Mouse (Mus musculus) midbrain, embryonic 14.5 days (tissue): Measurements from ENCODE around the gene Rpl38. TPM values are rescaled to one million over a fixed set of nuclear protein-coding genes. Genes with fewer than 3 reads are reported as not detected.

Experiments
- ATAC-seq: fragments of 200-750 bp; cut with Nextera tagmentation; 2 replicates; pipeline ENCODE4 v1.8.0; 2017; ENCODE audit warnings: moderate number of reproducible peaks, moderate library complexity; ENCODE audit not compliant: low FRiP score, low TSS enrichment
- DNase-seq: peaks from one replicate; pipeline ENCODE4 v3.0.0-alpha.2; 2015
- H3K27ac ChIP-seq: fragments of 300-500 bp; sonication (generic); replicated peaks from 2 replicates; pipeline ENCODE4 v1.5.1; 2014; ENCODE audit warnings: mild to moderate bottlenecking, low read depth, low read length, moderate library complexity
- H3K27me3 ChIP-seq: fragments of 300-500 bp; sonication (generic); 2 replicates; pipeline ENCODE4 v1.6.1; 2014; ENCODE audit warnings: low read length, control low read depth, mixed read lengths; ENCODE audit not compliant: control insufficient read depth, insufficient read depth
- H3K36me3 ChIP-seq: fragments of 300-500 bp; sonication (generic); 2 replicates; pipeline ENCODE4 v1.6.1; 2014; ENCODE audit warnings: low read length, control low read depth; ENCODE audit not compliant: control insufficient read depth, insufficient read depth
- H3K4me1 ChIP-seq: fragments of 300-500 bp; sonication (generic); 2 replicates; pipeline ENCODE4 v1.6.1; 2014; ENCODE audit warnings: mild to moderate bottlenecking, antibody characterized with exemption, low read length, control low read depth; ENCODE audit not compliant: control insufficient read depth, insufficient read depth
- H3K4me2 ChIP-seq: fragments of 300-500 bp; sonication (generic); 2 replicates; pipeline ENCODE4 v1.6.1; 2014; ENCODE audit warnings: mild to moderate bottlenecking, low read length, moderate library complexity
- H3K4me3 ChIP-seq: fragments of 300-500 bp; sonication (generic); replicated peaks from 2 replicates; pipeline ENCODE4 v1.5.1; 2014; ENCODE audit warnings: low read depth, low read length
- H3K9ac ChIP-seq: fragments of 300-500 bp; sonication (generic); replicated peaks from 2 replicates; pipeline ENCODE4 v1.6.1; 2014; ENCODE audit warnings: mild to moderate bottlenecking, low read length, moderate library complexity
- H3K9me3 ChIP-seq: fragments of 300-500 bp; sonication (generic); 2 replicates; pipeline ENCODE4 v1.6.1; 2016; ENCODE audit warnings: low read length, control low read depth, mixed read lengths; ENCODE audit not compliant: control insufficient read depth
- WGBS: fragments of 180-500 bp; shearing (Covaris S2); extraction: QIAGEN DNeasy Blood & Tissue Kit; methylation state at CpG from one replicate; pipeline ENCODE4 v1.1.7; 2014; 5-methylcytosine and 5-hydroxymethylcytosine counted together
- polyA plus RNA-seq: library from polyadenylated mRNA; unstranded; fragments of >200 nt; fragmentation: Nextera tagmentation; extraction: Ambion mirVana; gene quantifications from 2 replicates; pipeline ENCODE4 v1.2.1, GENCODE M21; 2014

Rpl38 gene
- polyA plus RNA-seq, 1 experiment from 2014 or later = 707 TPM

DNA sequence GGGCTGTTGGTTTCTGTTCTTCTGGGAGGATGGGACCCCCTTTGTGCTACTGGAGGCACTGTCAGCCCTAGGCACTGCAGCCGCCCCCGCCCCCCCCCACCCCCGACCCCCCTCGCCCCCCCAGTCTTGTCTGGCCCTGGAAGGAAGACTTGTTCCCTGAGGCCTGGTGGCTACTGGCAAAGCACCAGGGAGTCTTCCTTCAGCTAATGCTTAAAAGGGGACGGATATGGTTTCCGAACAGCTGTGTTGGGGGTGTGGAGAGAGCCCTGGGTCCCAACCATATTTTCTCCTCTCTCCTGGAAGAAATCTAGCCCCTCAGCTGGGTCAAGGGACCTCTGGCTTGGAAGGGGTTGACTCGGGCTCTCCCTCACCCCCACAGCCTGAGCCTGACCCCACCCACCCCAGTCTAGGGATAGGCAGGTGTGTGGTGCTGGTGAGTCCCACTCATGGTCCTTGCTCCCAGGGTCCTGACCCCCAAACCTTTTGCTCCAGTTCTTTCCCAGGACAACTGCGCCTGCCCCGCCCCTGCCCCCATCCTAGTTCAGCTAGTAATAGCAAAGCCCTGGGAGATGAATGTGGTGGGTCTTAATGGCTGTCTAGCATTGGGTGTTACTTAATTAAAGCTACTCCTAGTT, 8.7 kb downstream of the Rpl38 start:
- no peaks in the 10 kb centered on the region for H3K9me3 ChIP-seq
- no peak overlapping the region for H3K27ac ChIP-seq
- H3K36me3 ChIP-seq = peaks cover 21% of the 10 kb centered on the region
- no peak for DNase-seq
- H3K4me2 ChIP-seq = peak overlapping the region; percentile 77
- no peak for ATAC-seq
- H3K4me1 ChIP-seq = peaks cover 14% of the 10 kb centered on the region
- 40% methylated on average over 8 of the region's 9 CpGs for WGBS
- no peak overlapping the region for H3K9ac ChIP-seq
- H3K27me3 ChIP-seq = peaks cover 6% of the 10 kb centered on the region; the same call in 1 of the 2 replicates
- H3K4me3 ChIP-seq = peak overlapping the region; percentile 45

DNA sequence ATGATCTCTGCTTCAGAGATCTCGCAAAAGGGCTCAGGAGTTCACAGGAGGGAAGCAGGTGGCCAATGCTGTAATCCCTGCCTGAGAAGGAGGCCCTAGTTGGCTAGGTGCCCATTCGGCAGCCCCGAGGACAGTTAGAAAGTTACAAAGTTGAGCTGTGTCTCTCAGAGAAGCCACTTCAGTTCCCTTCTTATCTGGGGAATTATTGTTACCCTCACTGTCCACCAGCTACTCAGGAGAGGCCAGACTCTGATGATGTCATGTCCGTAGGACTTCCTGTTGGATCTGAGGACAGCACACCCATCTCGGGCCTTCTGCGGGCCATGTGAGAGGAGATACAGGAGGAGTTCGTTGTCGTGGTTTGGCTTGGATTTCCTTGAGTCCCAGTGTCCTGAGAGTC, 11.3 kb downstream of the Rpl38 start:
- no peaks in the 10 kb centered on the region for H3K36me3 ChIP-seq
- no peak for DNase-seq
- H3K4me3 ChIP-seq = no peak overlapping the region
- no peaks in the 10 kb centered on the region for H3K9me3 ChIP-seq
- H3K4me1 ChIP-seq = peaks cover 14% of the 10 kb centered on the region
- H3K4me2 ChIP-seq = no peak overlapping the region
- 71% methylated on average over 8 of the region's 8 CpGs for WGBS
- H3K27ac ChIP-seq = no peak overlapping the region
- peaks cover 6% of the 10 kb centered on the region; the same call in 1 of the 2 replicates for H3K27me3 ChIP-seq
- ATAC-seq = no peak
- H3K9ac ChIP-seq = no peak overlapping the region

DNA sequence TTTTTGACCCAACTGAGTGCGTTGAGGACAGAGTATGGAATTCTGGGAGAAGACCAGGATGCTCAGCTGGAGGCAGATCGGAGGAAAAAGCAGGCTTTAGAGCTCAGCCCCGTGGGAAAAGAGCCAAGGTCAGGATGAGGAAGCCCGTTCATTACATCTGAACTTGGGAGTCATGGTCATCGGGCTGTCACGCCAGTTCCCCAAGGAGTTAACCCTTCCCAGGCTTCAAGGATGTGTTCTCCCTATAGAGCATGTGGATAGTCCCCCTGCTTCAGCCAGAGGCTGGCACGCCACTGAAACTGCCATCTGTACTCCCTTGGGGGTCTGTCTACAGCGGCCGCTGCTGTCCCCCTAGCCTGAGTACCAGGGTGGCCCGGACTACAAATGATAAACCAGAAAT, 12.0 kb downstream of the Rpl38 start:
- no peak for DNase-seq
- 59% methylated on average over 10 of the region's 10 CpGs for WGBS
- peaks cover 14% of the 10 kb centered on the region for H3K4me1 ChIP-seq
- no peak overlapping the region for H3K27ac ChIP-seq
- H3K36me3 ChIP-seq = no peaks in the 10 kb centered on the region
- H3K4me2 ChIP-seq = no peak overlapping the region
- no peaks in the 10 kb centered on the region for H3K9me3 ChIP-seq
- H3K27me3 ChIP-seq = peaks cover 3% of the 10 kb centered on the region; the same call in 1 of the 2 replicates
- H3K9ac ChIP-seq = 0 out of 2 replicates have a peak overlapping the region, but pooled peaks have one; percentile 3
- H3K4me3 ChIP-seq = no peak overlapping the region
- ATAC-seq = no peak

DNA sequence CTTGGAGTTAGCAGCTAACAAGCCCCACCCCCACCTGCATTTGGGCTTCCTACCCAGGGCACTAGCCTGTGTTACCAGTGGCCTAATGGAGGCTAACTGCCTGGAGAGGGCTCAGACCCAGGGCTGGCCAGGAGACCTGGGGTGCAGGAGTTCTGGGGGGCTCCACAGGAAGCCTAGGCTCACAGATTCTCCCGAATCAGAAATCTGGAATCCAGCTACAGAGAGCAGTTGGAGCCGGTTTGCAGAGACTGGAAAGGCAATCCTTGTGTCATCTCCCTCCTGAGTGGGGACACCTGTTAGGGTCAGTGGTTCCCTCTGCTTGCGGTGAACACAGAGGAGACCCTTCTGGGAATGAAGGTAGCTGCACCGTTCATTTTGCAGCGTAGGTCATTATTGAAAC, 12.7 kb downstream of the Rpl38 start:
- no peak overlapping the region for H3K4me3 ChIP-seq
- WGBS = 57% methylated on average over 5 of the region's 5 CpGs
- H3K9ac ChIP-seq = no peak overlapping the region
- peaks cover 8% of the 10 kb centered on the region for H3K4me1 ChIP-seq
- DNase-seq (no peak), ATAC-seq (no peak)
- no peaks in the 10 kb centered on the region for H3K9me3 ChIP-seq
- no peaks in the 10 kb centered on the region for H3K27me3 ChIP-seq
- no peak overlapping the region for H3K4me2 ChIP-seq
- H3K27ac ChIP-seq = no peak overlapping the region
- H3K36me3 ChIP-seq = no peaks in the 10 kb centered on the region

DNA sequence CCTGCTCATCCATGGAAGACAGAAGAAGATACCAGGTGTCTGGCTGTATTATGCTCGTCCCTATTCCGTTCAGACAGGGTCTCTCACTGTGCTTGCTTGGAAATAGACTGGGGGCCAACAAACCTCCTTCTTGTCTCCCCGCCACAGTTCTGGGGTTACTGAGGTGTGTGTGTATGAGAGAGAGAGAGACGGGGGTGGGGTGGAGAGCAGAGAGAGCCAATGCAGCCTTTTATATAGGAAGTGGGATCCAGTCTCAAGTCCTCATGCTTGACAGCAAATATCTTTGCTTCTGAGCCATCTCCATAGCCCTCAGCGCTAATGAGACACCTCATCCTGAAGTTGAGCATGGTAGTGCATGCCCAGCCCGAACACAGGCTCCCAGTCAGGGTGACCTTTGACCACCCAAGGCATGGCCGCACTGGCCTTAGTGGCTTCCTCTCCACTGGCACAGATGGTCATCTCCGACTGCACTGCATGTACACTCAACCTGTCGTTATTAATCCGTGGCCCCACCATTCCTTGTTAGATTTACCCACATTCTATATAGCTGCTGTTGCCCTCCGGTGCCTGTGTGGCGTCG, 14.1 kb downstream of the Rpl38 start:
- no peak overlapping the region for H3K4me2 ChIP-seq
- no peak overlapping the region for H3K9ac ChIP-seq
- DNase-seq = no peak
- ATAC-seq = no peak
- WGBS = 96% methylated on average over 13 of the region's 13 CpGs
- no peak overlapping the region for H3K4me3 ChIP-seq
- peaks cover 8% of the 10 kb centered on the region; the same call in 1 of the 2 replicates for H3K4me1 ChIP-seq
- no peaks in the 10 kb centered on the region for H3K36me3 ChIP-seq
- no peaks in the 10 kb centered on the region for H3K9me3 ChIP-seq
- H3K27ac ChIP-seq = no peak overlapping the region
- H3K27me3 ChIP-seq = no peaks in the 10 kb centered on the region

DNA sequence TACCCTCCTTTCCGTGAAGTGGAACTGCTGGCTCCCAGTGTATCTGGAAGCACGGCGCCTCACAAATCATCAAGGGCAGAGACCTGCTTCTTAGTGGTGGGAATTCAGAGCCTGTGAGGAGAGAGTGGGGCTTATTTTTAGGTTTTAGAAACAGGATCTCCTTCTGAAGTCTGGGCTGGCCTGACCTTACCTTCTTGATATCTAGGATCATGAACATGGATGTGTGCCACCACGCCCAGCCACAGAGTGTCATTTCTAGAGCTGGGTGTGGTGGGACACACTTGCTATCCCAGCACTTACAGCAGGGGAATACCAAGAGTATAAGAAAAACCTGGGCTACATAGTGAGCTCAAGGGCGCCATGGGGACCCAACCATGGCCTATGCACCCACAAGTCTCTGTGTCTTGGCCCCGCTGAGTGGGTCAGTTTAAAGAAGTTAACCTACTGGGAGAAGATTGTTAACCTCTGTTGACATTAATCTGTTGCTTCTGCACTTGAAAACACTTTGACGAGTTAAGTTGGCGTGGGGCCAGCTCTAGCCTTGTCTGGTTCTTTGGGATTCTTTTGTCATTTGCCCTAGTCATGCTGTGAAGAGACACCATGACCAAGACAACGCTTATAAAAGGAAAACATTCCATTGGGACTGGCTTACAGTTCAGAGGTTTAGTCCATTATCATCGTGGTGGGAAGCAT, 14.9 kb downstream of the Rpl38 start:
- H3K9ac ChIP-seq = no peak overlapping the region
- H3K4me3 ChIP-seq = no peak overlapping the region
- H3K4me1 ChIP-seq = peaks cover 8% of the 10 kb centered on the region; the same call in 1 of the 2 replicates
- H3K4me2 ChIP-seq = no peak overlapping the region
- DNase-seq (no peak), ATAC-seq (no peak)
- no peaks in the 10 kb centered on the region for H3K9me3 ChIP-seq
- 84% methylated on average over 10 of the region's 10 CpGs for WGBS
- no peaks in the 10 kb centered on the region for H3K27me3 ChIP-seq
- no peaks in the 10 kb centered on the region for H3K36me3 ChIP-seq
- no peak overlapping the region for H3K27ac ChIP-seq

DNA sequence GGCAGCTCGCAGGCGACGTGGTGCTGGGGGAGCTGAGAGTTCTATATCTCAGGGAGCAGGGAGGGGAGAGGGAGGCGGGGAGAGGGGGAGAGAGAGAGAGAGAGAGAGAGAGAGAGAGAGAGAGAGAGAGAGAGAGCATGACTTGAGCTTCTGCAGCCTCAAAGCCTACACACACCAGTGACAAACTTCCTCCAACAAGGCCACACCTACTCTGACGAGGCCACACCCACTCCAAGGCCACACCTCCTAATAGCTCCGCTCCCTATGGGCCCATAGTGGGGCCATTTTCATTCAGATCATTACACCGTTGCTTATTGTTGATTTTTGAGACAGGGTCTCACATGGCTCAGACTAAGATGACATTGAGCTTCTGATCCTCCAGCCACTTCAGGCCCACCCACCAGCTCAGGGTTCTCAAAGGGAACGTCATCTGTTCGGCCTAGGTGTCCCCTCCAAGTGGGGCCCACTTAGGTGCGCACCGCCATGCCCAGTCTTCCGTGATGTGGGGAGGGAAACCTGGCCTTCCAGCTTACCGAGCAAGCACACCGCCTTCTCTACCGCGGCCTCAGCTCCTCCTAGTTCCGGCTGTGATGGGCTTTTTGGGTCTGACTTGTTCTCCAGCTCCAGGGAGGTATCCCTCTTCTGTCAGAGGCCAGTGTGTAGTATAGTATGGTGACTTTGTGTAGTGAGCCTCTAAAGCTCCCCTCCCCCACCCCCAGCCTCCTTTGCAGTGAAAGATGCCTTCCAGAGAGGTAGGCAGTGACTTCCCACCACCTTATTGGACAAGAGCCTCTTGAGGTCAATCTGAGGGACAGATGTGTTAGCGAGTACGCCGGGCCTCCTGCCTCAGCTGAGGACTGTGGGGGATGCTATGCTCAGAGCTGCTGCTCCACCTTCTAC, 15.6 kb downstream of the Rpl38 start:
- Histone ChIP-seq H3K9me3 (no peaks in the 10 kb centered on the region), H3K36me3 (no peaks in the 10 kb centered on the region), H3K4me1 (peaks cover 8% of the 10 kb centered on the region; the same call in 1 of the 2 replicates), H3K9ac (no peak overlapping the region), H3K4me3 (no peak overlapping the region), H3K4me2 (no peak overlapping the region), H3K27ac (no peak overlapping the region), H3K27me3 (no peaks in the 10 kb centered on the region)
- ATAC-seq = no peak
- no peak for DNase-seq
- WGBS = 73% methylated on average over 20 of the region's 20 CpGs

DNA sequence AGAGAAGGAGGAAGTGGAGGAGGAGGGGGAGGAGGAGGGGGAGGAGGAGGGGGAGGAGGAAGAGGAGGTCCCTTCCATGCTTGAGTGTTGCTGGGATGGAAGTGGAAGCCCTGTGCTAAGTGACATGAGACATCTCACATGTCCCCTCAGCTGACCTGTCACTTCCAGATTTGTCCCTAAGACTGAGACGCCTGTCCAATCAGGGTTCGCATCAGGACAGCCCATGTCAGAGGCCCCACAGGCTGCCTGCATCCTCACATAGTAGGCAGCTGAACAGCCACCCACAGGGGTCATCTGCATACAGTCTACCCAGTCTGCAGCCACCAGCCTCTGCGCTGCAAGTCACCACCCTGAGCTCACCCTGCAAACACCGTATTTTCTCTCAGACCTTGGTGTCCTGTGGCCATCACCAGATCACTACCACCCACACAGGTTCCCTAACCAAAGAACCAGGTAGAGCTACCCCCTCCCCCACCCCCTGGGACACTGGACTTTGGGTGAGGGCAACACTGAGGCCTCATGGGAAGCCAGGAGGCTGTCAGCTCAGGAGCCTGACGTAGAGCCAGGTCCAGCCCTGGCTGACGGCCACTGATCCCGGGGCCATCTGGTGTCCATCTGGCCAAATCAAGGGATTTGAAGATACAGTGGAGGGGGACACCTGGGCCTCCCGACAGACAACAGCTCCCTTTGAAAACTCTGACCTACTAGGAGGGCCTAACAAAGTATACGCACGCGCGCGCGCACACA, 16.5 kb downstream of the Rpl38 start:
- Histone ChIP-seq H3K36me3 (no peaks in the 10 kb centered on the region), H3K9ac (no peak overlapping the region), H3K9me3 (no peaks in the 10 kb centered on the region), H3K27me3 (no peaks in the 10 kb centered on the region), H3K4me1 (0 out of 2 replicates have a peak, but pooled peaks cover 3% of the 10 kb centered on the region), H3K4me3 (no peak overlapping the region), H3K27ac (no peak overlapping the region), H3K4me2 (no peak overlapping the region)
- DNase-seq (no peak), ATAC-seq (no peak)
- 74% methylated on average over 14 of the region's 14 CpGs for WGBS
